Mouse (Mus musculus): ENCODE measurements at regions not wholly inside any gene's neighbourhood (a gene's known extent, or its start where the extent isn't known, plus 50 kb on each side); places are given as distances from the start of the nearest gene placed in this dataset.

DNA sequence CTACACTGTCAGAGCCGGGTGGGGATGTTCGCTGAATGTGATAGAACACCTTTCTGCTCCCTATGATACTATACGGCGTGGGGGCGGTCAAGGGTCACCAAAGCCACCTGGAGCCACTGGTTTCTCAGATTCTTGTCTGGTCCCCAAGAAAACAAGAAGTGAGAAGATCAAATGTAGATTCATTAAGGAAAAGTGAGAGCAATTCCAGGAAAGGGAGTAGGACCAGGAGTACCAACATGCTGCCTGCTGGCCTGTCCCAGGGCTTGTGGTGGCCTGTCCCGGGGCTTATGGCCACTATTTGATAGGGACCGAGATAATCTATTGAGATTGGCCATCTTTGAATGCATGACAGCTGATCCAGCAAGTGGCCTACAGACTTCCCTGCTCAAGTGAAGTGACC lies 58.8 kb upstream of the Fut8 start:
- no peak for DNase-seq
- intact Hi-C loops (cut with DNase I), result no loop called here

DNA sequence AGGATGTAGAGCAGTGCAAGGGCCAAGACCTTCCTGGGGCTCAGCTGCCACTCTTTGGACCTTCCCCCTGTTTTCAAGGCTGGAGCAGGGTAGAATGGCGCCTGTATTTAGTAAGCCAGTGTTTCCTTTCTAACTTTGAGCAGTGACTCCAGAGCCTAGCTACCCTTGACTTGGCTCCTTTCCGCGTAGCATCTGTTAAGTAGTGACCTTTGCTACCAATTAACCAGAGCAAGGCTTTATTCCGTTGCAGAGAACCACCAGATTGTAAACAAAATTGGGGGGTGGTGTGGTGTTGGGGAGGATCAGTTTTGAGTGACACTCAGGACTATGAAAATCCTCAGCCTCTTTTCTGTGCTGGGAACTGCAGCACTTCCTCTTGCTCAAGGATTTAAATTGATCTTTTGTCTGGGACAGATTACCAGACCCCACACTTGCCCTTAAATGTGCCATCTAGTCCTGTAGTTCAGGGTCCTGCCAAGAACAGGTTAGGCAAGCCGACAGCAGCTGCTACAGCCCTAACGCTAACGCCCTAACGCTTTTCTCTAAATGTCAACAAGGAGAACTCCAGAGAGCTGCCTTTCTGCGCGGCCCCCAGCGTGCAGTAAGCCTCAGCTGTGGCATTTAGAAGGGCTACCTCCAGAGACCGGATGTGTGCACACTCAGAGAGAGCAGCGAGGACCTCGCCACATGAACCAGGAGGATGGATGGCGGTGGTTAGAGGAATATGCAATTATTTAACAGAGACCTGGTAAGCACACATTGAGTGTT lies 59.9 kb upstream of the Fut8 start:
- DNase-seq, result peak in 1 of 2 experiments; percentile 10
- intact Hi-C loops (cut with DNase I), result no loop called here

- intact Hi-C loops (cut with DNase I), result no loop called here
- no peak for DNase-seq
Observed at GRCm38 (mm10) chr12:77177303-77177702, 60.6 kb upstream of the Fut8 start.

- no peak for DNase-seq
- intact Hi-C loops (cut with DNase I), result no loop called here
Observed at GRCm38 (mm10) chr12:77174032-77174431, 63.9 kb upstream of the Fut8 start.

DNA sequence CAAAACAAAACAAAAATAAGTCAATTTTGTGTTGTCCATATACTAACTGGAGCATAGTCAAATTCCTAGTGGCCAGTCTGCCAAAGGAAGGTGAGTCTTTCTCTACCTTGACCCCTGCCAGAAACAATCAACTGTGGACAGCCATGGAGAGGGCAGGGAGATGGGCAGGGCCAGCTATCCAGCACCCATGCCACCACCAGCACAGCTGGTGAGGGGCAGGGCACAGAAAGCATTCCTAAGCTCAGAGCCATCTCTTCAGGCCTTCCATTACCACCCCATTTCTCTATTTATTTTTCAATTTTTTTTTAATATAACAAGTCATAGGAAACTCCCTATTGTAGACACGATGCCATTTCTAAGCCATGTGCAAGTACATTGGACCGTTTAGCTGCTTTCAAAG lies 65.4 kb upstream of the Fut8 start:
- intact Hi-C loops (cut with DNase I), result no loop called here
- no peak for DNase-seq

GRCm38 (mm10) chr12:77170257-77170656 lies 67.7 kb upstream of the Fut8 start:
- intact Hi-C loops (cut with DNase I), result no loop called here
- no peak for DNase-seq

- intact Hi-C loops (cut with DNase I), result no loop called here
- no peak for DNase-seq
Observed at GRCm38 (mm10) chr12:77168367-77168766, 69.6 kb upstream of the Fut8 start.

GRCm38 (mm10) chr12:77156698-77157097 lies 81.2 kb upstream of the Fut8 start:
- intact Hi-C loops (cut with DNase I), result no loop called here

DNA sequence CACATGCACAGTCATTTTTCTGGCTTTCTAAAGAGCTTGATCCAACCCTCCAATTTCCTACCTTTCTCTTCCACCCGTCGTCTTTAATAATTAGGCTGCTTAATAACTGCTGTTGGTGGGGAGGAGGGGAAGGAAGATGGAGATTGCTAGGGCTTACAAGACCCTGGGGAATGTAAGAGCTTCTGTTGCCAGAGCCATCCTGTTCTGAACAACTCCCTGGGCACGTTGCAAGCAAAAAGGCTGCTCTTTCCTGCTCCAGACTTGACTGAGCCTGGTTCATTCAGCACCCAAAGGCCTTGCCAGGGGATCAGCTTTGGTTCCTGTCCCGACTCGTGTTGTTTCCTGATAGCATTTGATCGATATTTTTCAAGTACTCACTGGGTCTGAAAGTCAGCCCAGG lies 82.3 kb upstream of the Fut8 start:
- intact Hi-C loops (cut with DNase I), result no loop called here

More at GRCm38 (mm10) chr12:77156698-77157097, 81.2 kb upstream of the Fut8 start:
- no peak for DNase-seq

DNA sequence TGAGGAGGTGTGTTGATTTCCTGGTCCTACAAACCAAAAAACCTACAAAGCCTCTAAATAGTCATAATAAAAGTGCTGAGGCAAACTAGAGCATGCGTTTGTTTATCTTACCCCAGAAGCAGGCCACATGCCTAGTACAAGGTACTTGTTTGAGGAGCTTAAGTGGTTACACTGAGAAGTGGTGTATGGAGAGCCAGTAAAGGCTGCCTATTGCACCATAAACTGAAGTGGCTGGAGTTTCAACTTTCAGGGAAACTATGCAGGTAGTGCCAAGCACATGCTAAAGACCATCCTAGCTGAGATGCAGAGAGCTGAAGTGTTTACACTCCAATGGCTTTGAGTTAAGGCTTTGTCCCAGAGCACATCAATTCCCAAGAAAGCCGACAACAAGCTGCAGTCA lies 86.5 kb upstream of the Fut8 start:
- intact Hi-C loops (cut with DNase I), result no loop called here
- no peak for DNase-seq

More for the DNA sequence above, 82.3 kb upstream of the Fut8 start:
- no peak for DNase-seq

- DNase-seq, result no peak
- intact Hi-C loops (cut with DNase I), result no loop called here
Observed at GRCm38 (mm10) chr12:77149835-77150234, 88.1 kb upstream of the Fut8 start.

GRCm38 (mm10) chr12:77148146-77148545 lies 89.8 kb upstream of the Fut8 start:
- intact Hi-C loops (cut with DNase I), result no loop called here

GRCm38 (mm10) chr12:77143958-77144357 lies 94.0 kb upstream of the Fut8 start:
- intact Hi-C loops (cut with DNase I), result no loop called here
- DNase-seq, result no peak

More at GRCm38 (mm10) chr12:77148146-77148545, 89.8 kb upstream of the Fut8 start:
- no peak for DNase-seq

DNA sequence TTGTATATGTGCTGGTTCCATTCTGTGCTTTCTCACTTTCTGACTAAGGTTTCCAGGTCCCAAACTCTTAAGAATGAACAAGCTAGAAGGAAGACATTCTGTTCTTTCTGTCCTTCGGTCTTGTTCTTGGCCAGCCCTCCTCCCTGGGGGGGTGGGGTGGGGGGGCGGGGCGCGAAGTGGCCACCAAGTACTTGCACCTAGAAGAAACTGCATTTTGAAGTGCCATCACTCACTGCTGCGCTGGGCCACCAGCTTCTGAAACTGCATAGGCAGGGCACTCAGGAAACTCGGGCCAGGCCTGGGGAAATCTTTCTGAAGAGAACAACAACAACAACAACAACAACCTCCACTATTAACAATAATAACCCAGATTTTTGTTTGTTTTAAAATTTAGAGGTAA lies 94.4 kb upstream of the Fut8 start:
- intact Hi-C loops (cut with DNase I), result no loop called here
- DNase-seq, result no peak

DNA sequence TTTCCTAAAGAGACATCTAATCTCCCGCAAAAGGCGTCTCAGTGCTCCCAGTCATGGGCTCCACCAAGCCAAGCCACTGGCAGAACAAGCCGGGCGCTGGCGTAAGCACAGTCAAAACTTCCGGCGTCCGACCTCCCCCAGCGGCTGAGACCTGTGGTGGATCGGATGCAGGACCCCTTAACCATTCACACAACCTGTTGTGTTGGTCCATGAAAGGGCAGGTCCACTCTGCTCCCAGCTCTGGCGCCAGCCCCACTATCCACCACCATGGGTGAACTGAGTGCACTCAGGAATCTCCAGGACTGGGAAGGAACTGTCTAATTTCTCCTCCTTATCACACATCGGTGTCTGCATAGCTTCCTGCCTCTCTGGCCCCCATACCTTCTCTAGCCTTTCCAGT lies 94.8 kb upstream of the Fut8 start:
- intact Hi-C loops (cut with DNase I), result no loop called here
- DNase-seq, result no peak

DNA sequence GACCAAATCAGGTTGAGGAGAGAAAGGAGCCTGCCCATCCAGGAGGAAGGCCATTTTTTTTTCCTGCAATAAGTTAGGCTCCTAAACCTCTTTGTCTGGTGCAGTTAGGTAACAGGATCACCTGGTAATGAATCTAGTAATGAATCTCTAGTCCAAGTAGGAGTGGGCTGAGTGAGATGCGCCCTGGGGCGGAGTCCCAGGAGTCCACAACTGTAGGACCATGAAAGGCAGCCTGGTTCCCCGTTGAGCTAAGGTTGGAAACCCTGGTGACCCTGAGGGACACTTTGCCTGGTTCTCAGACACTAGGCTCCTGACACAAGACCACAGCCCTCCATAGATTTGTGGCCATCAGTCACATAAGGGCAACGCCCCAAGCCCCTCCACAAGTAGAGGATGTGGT lies 95.7 kb upstream of the Fut8 start:
- intact Hi-C loops (cut with DNase I), result no loop called here
- DNase-seq, result no peak

DNA sequence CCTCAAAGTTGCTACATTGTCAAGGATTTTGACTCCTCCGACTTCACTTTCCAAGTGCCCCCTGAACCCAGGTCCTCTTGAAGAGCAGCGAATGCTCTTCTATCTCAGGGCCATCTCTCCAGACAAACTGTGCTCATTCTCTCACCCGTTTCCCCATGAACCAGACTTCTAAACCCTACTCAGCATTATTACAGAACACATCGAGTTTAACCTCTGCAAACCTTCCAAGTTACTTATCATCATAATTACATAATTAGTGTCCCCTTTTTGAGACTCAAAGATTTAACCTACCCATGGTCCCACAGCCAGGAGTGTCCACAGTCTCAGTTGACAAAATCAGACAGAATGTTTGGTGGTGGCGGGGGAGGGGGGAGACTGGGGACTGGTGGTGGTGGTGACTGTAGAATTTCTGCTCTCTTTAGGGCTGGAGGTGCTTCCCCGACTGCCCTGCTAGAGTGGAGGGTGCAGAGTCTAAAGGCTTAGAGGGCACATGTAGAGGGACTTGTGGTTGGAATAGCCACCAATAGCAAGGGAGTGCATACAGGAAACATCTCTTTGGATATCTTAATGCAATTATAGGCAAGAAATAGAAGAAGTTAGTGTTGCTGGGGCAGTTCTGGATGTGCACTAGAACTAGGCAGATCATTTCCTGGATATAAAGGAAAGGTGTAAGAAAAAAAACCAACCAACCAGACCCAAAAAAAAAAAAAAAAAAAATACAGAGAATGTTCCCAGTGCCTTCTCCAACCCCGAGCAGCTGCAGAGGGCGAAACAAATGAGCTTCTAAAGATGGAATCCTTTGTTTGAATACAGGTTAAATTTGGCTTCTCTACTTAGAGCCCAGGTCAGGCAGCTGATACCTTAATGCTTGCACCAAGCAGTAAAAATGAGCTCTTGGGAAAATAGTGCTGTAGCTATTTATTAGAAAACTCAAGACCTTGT lies 96.4 kb upstream of the Fut8 start:
- DNase-seq, result no peak
- intact Hi-C loops (cut with DNase I), result no loop called here

DNA sequence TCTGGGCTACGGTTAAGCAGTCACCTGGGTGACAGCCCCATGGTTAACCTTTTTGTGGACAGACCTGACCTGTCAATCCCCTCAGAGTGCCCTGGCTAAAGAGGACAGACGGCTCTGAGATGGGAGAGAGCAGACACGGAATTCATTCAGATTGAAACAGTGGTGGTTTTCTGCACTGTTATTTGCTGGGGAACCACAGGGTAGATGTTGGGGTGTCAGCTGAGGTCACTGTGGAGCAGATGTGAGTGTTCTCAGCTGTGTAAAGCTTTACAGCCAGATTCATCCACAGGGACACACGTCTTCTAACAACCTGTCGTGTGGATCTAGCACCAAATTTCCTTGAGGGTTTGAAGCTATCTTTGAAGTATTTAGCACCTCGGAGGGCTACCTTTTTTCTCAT lies 97.3 kb upstream of the Fut8 start:
- intact Hi-C loops (cut with DNase I), result no loop called here
- DNase-seq, result no peak

DNA sequence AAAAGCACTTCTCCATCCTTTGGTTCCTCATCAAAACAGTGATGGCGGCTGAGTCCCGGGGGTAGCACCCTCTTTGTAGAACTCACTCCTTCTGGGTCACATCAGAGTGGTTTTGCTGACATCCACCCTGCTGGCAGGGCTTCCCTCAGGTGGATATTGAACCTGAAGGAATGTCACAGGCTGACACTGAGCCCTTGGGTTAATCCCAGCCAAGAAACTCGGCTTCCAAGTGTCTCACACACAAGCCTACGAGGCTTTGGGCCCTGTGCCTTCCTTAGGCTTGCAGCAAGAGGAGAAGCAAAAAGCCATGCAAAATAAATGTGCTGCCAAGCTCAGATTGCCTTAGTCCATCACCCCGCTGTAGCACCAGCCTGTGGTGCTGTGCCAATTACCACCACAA lies 97.8 kb upstream of the Fut8 start:
- DNase-seq, result peak in 1 of 2 experiments; percentile 11
- intact Hi-C loops (cut with DNase I), result no loop called here

- DNase-seq, result peak; percentile 9 to 10
- intact Hi-C loops (cut with DNase I), result no loop called here
Observed at GRCm38 (mm10) chr12:77139718-77140117, 98.2 kb upstream of the Fut8 start.

DNA sequence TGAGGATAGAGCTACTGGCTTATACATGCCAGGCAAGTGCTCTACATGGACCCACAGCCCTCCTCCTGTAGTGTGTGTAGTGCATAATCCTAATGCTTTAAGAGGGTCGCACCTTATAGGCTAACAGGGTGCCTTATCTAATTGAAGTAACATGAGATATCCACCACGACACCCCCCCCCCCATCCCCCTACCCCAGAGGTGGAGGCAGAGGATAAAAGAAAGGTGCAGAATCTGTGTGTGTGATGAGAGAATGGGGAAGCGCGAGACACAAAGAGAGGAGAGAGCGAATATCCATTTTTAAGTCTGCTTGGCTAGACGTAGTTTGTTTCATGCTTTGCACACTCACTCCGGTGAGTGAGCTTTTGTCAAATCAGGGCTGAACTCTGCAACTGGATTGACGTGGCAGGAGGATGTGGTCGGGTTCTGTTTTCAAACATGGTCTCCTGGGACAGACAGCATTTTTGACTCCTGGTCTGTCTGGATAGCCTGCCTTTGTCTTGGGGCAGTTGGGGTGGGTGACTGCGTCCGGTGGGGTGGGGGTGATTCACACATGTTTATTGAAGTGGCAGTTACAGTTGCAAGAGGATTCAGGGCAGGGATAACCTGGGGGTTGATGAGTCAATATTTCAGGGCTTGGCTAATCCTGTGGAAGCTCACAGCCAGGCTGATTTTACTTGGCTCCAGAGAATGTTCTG lies 99.3 kb upstream of the Fut8 start:
- intact Hi-C loops (cut with DNase I), result no loop called here
- no peak for DNase-seq
